Mouse (Mus musculus) cerebellum, postnatal 25 days (tissue): ENCODE measurements at regions not wholly inside any gene's neighbourhood (a gene's known extent, or its start where the extent isn't known, plus 50 kb on each side); places are given as distances from the start of the nearest gene placed in this dataset.

ENCODE experiments used
- DNase-seq, 2 experiments: peaks; one replicate each; pipeline ENCODE4 v3.0.0; 2021; ENCODE audit warnings: mixed read lengths in 2 of 2

DNA sequence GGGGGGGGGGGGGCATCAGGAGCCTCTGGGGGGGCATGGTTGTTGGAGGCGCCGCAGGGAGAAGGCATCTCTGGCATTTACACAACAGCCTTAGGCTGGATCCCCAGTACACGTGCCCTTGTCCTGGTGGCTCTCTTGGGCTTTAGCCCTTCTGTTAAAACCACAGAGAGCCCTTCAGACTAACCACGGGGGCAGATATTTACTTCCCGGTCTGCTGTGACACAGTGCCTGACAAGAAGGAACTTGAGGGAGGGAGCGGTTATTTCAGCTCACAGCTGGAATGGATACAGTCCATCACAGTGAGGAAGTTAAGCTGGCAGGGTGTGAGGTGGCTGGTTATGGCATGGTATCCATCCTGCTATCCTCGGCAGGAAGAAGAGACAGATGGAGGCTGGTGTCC lies 71.0 kb upstream of the Gm11733 start:
- no peak for DNase-seq

DNA sequence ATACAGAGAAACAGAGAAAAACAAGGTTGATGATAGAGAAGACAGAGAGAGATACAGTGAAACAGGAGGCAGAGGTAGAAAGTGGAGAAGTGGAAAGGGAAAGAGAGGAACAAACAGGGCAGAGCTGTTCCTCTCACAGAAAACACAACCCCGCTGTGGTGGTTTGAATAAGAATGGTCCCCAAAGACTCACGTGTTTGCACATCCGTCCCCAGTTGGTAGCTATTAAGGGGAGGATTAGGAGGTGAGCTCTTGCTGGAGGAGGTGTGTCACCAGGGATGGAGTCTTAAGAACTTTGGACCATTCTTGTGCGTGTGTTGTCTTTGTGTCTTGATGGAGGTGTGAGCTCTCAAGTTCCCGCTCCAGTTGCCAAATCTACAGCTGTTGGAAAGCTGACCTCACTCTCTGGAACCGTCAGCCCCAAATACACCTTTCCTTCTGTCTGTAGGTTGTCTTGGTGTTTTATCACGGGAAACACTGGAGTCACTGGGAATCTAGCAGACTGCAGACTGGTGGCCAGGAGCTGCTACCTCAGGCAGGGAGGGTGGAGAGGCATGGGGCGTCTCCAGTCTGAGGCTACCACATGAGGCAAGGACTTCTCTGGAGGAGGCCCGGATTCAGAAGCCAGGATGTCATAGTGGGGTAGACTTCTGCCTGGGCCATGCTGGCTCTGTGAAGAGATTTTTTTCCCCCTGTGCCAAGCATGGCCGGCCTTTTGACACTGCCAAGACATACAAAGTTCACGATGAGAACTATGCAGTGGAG lies 70.0 kb upstream of the Gm11733 start:
- no peak for DNase-seq

DNA sequence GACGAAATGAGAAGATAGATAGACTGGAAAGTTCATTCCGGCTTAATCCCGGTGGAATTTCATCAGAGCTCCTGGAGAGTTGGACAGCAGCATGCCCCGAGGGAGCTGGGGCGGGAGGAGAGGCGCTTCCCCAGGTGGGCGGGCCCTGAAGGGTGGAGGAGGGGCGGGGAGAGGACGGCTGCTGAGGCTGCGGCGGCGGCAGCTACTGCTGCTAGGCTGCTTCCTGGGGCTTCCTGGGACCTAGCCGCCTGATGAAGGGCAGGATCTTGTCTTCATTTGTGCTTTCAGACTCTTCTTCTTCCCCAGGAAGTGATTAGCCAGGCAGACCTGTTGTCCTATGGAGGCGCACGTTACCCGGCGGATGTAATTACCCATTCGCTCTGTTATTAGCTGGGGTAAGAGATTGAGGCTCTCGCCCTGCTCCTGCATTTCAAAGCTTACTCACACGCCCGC lies 69.3 kb upstream of the Gm11733 start:
- DNase-seq, result peak; percentile 38 to 62

DNA sequence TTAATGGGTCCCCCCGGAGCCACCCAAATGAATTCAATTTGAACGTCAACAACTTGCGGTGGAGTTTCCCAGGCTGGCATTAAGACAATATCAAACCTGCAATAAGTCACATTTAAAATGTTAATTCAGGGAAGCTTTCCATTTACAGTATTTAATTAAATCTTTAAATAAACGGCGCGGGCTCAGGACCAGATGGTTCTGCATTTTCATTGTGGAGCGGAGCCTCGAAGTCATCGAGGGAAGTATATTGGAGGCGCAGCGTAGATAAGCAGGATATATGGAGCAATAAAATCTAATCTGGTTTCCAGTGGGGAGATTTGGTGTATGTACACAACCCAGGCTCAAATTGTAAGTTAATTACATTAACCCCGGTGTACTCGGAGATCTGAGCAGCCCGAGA lies 68.7 kb upstream of the Gm11733 start:
- no peak for DNase-seq

DNA sequence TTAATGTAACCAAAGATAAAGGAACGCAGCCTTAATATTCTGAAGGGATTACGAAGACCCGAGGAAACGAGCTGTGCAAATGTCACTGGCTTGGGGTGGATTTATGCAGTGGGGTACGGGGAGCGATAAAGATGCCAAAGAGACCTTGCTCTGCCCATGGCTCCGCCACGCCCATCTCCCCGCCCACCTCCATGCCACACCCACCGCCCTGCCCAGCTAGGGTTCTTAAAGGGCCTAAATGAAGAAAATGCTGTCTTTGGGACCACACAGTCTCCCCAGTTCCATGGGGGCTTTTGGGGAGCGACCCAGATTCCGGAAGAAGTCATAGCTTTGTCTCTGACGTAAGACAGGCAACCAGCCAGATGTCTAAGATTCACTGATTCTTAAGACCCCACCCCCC lies 68.2 kb upstream of the Gm11733 start:
- DNase-seq, result peak in 1 of 2 experiments; percentile 48

DNA sequence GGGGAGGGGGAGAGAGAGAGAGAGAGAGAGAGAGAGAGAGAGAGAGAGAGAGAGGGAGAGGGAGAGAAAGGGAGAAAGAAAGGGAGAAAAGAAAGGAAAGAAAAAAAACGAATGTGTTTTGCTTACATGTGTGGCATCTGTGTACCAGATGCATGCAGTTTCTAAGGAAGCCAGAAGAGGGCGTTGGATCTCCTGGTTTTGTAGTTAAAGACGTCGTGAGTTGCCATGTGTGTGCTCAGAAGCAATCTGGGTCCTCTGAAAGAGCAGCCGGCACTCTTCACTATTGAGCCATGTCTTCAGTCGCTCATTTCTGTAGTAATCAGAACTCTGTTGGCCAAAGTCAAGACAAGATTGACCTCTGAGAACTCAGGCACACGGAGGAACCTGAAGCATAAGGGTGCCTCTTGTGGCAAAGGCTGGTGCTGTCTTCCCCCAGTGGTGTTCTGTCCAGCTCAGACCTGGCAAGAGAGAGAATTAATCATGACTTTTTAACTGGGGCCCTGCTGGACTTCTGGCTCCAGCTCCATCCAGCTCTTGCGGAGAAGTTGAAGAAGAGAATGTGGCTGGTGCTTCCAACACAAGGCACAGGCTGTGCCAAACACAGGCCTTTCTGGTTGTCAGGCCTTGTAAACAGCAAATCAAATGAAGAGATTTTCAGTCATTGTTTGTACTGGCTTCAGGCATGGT lies 67.0 kb upstream of the Gm11733 start:
- DNase-seq, result no peak

DNA sequence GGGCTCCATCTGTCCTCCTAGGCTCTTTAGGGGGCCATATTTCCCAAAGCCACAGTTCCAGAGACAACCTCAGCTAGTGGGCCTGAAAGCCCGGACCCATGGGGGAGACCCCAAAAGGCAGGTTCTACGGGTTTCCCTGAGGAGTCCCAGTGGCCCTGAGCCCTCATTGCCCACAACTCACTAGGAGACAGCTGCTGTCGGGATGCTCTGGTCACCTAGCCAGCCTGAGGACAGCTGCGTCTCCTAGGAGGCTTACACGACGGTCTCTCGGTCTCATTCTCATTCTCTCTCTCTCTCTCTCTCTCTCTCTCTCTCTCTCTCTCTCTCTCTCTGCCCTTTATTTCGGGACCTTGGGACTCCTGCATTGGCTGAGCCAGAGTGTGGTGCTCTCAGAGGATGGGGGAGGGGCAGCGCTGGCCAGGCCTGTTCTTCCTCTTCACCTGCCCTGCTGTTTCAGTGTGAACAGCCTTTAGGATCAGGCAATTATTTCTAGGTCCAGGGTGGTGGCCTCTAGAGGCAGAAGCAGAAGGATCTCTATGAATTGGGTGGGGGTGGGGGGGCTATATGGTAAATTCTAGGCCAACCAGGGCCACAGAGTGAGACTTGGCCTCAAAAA lies 66.1 kb upstream of the Gm11733 start:
- no peak for DNase-seq

DNA sequence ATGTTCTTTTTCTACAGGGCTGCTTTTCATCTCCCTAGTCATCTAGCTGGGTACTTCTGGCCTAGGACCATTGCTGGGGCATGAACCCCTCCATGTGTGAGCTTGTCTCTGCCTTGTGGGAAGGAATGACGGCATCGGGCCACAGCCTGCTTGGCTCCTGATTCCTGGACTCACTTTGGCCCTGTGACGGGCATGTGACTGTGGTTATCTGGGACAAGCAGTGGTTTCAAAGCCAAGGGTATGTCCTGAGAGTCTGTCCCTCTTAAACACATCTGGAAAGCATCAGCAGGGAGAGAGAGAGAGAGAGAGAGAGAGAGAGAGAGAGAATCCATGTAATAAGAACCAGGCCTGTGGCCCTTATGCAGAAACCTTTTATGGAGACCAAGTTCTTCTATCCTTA lies 65.2 kb upstream of the Gm11733 start:
- DNase-seq, result no peak

DNA sequence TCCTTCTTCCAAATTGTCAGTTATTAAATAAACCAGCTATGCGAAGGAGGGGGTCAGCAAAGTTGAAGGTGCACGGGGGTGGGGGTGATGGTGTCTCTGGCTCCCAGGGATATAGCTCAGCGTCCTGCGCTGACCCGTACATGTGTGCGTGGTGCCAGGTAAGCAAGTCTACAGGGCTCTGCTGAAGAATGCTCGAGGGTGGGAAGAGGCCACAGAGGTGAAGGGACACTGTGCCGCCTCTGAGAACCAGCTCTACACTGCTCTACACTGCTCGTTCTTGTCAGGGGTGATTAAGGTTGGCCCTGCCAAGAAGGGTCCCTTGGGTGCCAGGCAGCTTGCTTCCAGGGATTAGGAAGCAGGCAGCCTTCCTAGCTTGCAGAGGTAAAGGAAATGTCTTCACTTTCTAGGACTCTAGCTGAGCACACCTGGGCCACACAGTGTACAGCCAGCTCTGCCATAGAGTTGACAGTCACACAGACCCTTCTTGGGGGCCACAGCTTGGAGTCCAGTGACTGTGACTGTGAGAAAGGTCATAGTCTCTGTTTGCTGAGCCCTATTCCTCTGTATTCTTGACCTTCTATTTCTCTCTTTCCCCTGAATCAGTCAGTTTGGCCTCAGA lies 64.7 kb upstream of the Gm11733 start:
- no peak for DNase-seq

DNA sequence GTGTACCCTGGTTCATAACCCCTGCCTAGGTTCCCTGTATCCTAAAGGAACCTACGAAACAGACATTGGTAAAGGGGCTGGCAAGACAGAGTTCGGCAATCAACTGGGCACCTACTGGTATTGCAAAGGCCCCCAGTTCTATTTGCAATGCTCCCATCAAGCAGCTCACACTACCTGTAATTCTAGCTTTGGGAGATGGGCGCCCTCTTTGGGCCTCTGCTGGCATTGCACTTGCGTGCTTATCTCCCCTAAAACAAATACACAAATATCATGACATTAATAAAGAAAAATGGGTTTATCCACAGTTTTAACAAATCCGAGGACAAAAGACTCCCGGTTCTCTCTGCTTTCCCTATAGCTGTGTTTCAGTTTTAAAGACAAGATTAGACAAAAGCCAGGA lies 61.5 kb upstream of the Gm11733 start:
- no peak for DNase-seq

DNA sequence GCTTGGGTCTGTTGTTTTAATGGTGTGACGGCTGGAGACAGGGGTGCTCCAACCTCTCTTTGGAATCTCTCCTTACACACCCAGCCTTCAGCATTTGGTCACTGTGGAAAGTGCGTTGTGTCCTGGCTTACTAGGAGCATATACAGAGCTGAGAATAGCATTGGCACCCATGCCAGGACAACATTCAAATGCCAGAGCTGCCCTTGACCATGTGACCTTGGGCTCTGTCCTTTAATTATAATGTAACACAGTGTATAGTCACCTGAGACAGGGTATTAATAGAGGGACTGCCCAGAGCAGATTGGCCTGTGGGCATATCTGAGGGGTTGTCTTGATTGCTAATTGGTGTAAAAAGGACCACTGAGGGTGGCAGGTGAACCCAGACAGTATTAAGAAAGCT lies 60.7 kb upstream of the Gm11733 start:
- DNase-seq, result no peak

DNA sequence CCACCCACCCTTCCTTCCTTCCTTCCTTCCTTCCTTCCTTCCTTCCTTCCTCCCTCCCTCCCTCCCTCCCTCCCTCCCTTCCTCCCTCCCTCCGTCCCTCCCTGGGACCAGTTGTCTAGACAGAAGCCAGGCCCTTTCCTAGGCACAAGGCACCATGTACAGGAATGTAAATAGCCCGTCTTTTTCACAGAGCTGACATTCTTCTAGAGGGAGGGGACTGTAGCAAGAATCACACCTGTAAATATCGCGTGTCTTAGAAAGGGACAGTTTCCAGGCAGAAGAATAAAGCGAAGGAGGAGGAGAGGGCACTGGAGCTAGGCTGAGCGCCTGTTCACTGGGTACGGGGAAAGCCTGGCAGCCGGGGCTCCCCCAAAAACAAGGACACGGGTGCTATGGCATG lies 58.7 kb upstream of the Gm11733 start:
- no peak for DNase-seq

DNA sequence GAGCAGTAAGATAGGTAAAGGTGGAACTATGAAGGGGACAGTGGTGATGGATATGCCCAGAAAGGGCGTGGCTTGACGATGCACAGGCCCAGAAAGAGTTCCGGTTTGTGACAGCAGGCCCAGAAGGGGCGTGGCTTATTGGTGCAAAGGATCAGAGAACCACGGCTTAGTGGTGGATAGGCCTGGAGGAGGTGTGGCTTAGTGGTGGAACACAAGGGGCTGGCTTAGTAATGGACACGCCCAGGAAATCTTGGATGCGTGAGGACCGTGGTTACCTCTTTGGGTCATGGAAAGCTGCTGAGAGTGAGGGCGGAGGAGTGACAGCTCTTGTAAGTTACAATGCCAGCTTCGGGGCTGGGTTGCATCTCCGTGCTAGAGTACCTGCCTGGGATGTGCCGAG lies 58.2 kb upstream of the Gm11733 start:
- no peak for DNase-seq

DNA sequence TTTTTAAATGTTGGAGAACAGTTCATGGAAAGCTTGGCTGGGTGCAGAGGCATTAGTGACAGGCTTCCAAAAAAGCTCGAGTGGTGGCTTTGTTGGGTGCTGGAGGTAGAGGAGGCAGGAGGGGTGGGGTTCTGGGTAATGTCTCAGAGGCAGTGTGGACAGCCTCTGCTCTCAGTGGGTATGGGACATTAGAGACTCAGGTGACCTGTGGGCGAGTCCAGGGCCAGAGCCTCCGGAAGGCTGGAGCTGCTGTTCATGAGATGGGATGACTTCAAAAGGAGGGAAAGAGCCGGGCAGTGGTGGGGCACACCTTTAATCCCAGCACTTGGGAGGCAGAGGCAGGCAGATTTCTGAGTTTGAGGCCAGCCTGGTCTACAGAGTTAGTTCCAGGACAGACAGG lies 57.5 kb upstream of the Gm11733 start:
- no peak for DNase-seq

DNA sequence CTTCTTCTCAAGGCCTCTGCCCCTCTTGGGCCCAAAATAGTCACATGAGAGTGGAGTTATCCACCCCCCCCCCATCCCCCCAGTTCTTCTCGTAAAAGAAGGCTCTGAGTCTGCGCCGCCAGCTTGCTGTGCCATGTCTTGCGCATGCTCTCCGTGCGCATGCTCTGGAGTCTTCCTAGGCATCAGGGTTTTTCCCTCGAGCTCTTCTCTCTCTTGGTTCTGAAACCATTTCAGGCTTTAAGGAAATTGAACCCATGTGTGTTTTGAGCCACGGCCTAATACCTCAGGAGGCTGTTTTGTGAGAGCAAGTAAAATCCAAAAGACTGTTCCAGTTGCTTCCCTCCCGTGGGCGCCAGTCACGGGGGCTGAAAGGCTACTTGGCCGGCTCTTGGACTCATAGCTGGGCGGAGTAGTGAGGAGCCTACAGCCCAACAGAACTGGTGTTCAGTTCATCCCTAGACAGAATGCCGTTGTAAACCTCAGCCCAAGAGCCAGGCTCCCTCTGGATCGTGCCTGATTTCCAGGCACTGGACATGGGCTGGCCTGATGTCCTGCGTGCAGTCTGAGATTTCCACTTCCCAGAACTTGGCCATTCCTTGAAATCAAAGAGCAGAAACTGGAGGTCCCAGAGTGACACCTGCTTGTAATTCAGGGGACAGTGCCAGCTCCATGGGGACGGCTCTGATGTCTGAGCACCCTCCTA lies 56.2 kb upstream of the Gm11733 start:
- DNase-seq, result no peak

DNA sequence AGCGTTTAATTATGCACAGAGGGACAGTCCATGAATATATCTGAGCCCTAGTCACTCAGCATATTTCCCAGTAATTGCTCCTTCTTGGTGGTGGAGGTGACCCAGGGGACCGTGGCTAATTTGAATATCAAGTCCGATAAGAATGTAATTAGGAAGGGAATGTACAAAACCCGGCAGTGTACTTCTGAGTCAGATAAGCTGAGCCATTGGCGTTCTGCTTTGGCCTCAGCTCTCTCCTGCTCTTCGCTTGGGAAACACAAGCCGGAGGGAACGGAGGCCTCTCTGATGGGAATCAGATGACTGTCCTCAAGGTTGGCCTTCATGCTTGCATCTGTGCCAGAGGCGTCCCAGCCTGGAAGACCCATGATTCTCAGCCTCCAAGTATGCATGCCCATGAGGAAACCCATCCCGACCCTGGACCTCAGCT lies 54.8 kb upstream of the Gm11733 start:
- DNase-seq, result no peak

DNA sequence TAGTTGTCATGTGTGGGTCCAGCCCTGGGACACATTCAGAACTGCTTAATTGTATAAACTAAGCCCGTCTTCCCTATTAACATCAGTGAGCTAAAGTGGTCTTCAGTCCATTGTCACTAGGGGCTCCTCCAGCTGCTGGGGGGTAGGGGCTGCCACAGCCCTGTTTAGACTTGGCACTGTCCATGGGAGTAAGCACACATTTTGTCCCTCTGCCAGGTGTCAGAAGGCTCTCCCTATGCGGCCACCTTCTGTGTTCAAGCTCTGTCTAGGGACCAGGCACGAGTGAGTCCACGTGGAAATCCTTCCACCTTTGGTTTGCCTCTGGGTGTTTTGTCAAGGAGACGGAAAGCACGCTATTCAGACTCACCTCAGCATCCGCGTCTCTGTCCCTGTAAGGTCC lies 54.3 kb upstream of the Gm11733 start:
- DNase-seq, result peak; percentile 29 to 42

DNA sequence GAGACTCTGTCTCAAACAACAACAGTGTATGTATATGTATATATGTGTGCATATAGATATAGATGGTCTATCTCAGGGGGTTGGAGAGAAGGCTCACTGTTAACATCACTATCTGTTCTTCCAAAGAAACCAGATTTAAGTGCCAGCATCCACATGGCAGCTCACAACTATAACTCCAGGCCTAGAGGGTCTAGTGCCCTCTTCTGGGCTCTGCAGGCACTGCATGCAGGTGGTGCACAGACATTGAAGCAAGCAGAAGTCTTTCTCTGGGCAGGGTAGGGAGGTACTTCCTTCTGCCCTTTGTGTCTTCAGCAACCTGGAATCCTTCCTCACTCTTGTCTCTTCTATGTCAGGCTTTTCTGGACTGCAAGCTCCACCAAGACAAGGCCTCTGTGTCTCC lies 50.1 kb upstream of the Gm11733 start:
- DNase-seq, result no peak
